Mouse (Mus musculus): ENCODE results near the gene Bmp10. TPM values are rescaled to one million over a fixed set of nuclear protein-coding genes. Genes with fewer than 3 reads are reported as not detected.

Bmp10 gene
- total and polyA plus RNA-seq, 3 experiments, result 51.0 to 60.1 (median 53.8) TPM

GRCm38 (mm10) chr6:87475223-87475622, 46.4 kb downstream of the Bmp10 start:
- no peak overlapping the region for H3K27ac ChIP-seq
- WGBS, result 94% methylated on average over 5 of the region's 5 CpGs
- H3K27me3 ChIP-seq (ENCODE audit: control insufficient read depth, insufficient read depth, low read length), result no peaks in the 10 kb centered on the region
- intact Hi-C loops (cut with DNase I), result no loop called here
- H3K79me2 ChIP-seq (replicated peaks; ENCODE audit: control insufficient read depth, insufficient read depth, low read length), result no peaks in the 10 kb centered on the region
- TF ChIP-seq CTCF (IDR thresholded peaks at IDR 0.05) (no peak), POLR2A (IDR thresholded peaks at IDR 0.05; ENCODE audit: insufficient read depth, low read depth, low read length) (no peak), EP300 (IDR thresholded peaks at IDR 0.05; ENCODE audit: insufficient read depth, low read depth, low read length) (no peak)
- H3K36me3 ChIP-seq (ENCODE audit: control insufficient read depth, insufficient read depth, low read length), result no peaks in the 10 kb centered on the region
- H3K4me1 ChIP-seq (ENCODE audit: control insufficient read depth, insufficient read depth, low read length), result no peaks in the 10 kb centered on the region
- H3K4me3 ChIP-seq, result no peak overlapping the region
- no peak for DNase-seq
- no peak overlapping the region for H3K9ac ChIP-seq (ENCODE audit: low read depth, low read length)

- WGBS, result 48% methylated on average over 4 of the region's 4 CpGs
- intact Hi-C loops (cut with DNase I), result no loop called here
- no peaks in the 10 kb centered on the region for H3K36me3 ChIP-seq (ENCODE audit: control insufficient read depth, insufficient read depth, low read length)
- H3K4me3 ChIP-seq, result no peak overlapping the region
- no peak for DNase-seq
- no peaks in the 10 kb centered on the region for H3K4me1 ChIP-seq (ENCODE audit: control insufficient read depth, insufficient read depth, low read length)
- H3K9ac ChIP-seq (ENCODE audit: low read depth, low read length), result no peak overlapping the region
- TF ChIP-seq EP300 (IDR thresholded peaks at IDR 0.05; ENCODE audit: insufficient read depth, low read depth, low read length) (no peak), POLR2A (IDR thresholded peaks at IDR 0.05; ENCODE audit: insufficient read depth, low read depth, low read length) (no peak), CTCF (IDR thresholded peaks at IDR 0.05) (no peak)
- no peaks in the 10 kb centered on the region for H3K79me2 ChIP-seq (replicated peaks; ENCODE audit: control insufficient read depth, insufficient read depth, low read length)
- H3K27me3 ChIP-seq (ENCODE audit: control insufficient read depth, insufficient read depth, low read length), result no peaks in the 10 kb centered on the region
- H3K27ac ChIP-seq, result no peak overlapping the region
Measured at GRCm38 (mm10) chr6:87478847-87479246, 50.1 kb downstream of the Bmp10 start.

- Histone ChIP-seq H3K4me3 (no peak overlapping the region), H3K27ac (no peak overlapping the region), H3K27me3 (ENCODE audit: control insufficient read depth, insufficient read depth, low read length) (no peaks in the 10 kb centered on the region), H3K36me3 (ENCODE audit: control insufficient read depth, insufficient read depth, low read length) (no peaks in the 10 kb centered on the region), H3K9ac (ENCODE audit: low read depth, low read length) (no peak overlapping the region), H3K79me2 (replicated peaks; ENCODE audit: control insufficient read depth, insufficient read depth, low read length) (no peaks in the 10 kb centered on the region), H3K4me1 (ENCODE audit: control insufficient read depth, insufficient read depth, low read length) (no peaks in the 10 kb centered on the region)
- TF ChIP-seq EP300 (IDR thresholded peaks at IDR 0.05; ENCODE audit: insufficient read depth, low read depth, low read length), result no peak
- TF ChIP-seq CTCF (IDR thresholded peaks at IDR 0.05), result no peak
- DNase-seq, result no peak
- intact Hi-C loops (cut with DNase I), result no loop called here
- WGBS, result 32% methylated on average over 5 of the region's 5 CpGs
Measured at GRCm38 (mm10) chr6:87479291-87479999, 50.7 kb downstream of the Bmp10 start.

- no peaks in the 10 kb centered on the region for H3K4me1 ChIP-seq (ENCODE audit: control insufficient read depth, insufficient read depth, low read length)
- H3K27me3 ChIP-seq (ENCODE audit: control insufficient read depth, insufficient read depth, low read length), result no peaks in the 10 kb centered on the region
- H3K79me2 ChIP-seq (replicated peaks; ENCODE audit: control insufficient read depth, insufficient read depth, low read length), result no peaks in the 10 kb centered on the region
- H3K4me3 ChIP-seq, result no peak overlapping the region
- no peak overlapping the region for H3K9ac ChIP-seq (ENCODE audit: low read depth, low read length)
- no peak for DNase-seq
- WGBS, result 82% methylated on average over 12 of the region's 12 CpGs
- H3K27ac ChIP-seq, result no peak overlapping the region
- H3K36me3 ChIP-seq (ENCODE audit: control insufficient read depth, insufficient read depth, low read length), result no peaks in the 10 kb centered on the region
- TF ChIP-seq POLR2A (IDR thresholded peaks at IDR 0.05; ENCODE audit: insufficient read depth, low read depth, low read length), result no peak
- intact Hi-C loops (cut with DNase I), result no loop called here
Measured at GRCm38 (mm10) chr6:87483224-87483899, 54.6 kb downstream of the Bmp10 start.

- TF ChIP-seq EP300 (IDR thresholded peaks at IDR 0.05; ENCODE audit: insufficient read depth, low read depth, low read length) (no peak), CTCF (IDR thresholded peaks at IDR 0.05) (no peak), POLR2A (IDR thresholded peaks at IDR 0.05; ENCODE audit: insufficient read depth, low read depth, low read length) (no peak)
- no peak overlapping the region for H3K27ac ChIP-seq
- 69% methylated on average over 3 of the region's 3 CpGs for WGBS
- no peak overlapping the region for H3K4me3 ChIP-seq
- intact Hi-C loops (cut with DNase I), result no loop called here
- no peaks in the 10 kb centered on the region for H3K79me2 ChIP-seq (replicated peaks; ENCODE audit: control insufficient read depth, insufficient read depth, low read length)
- no peaks in the 10 kb centered on the region for H3K27me3 ChIP-seq (ENCODE audit: control insufficient read depth, insufficient read depth, low read length)
- H3K9ac ChIP-seq (ENCODE audit: low read depth, low read length), result no peak overlapping the region
- DNase-seq, result no peak
- H3K36me3 ChIP-seq (ENCODE audit: control insufficient read depth, insufficient read depth, low read length), result no peaks in the 10 kb centered on the region
- H3K4me1 ChIP-seq (ENCODE audit: control insufficient read depth, insufficient read depth, low read length), result no peaks in the 10 kb centered on the region
Measured at GRCm38 (mm10) chr6:87483900-87484289, 55.1 kb downstream of the Bmp10 start.

GRCm38 (mm10) chr6:87484806-87485205, 56.0 kb downstream of the Bmp10 start:
- H3K4me1 ChIP-seq (ENCODE audit: control insufficient read depth, insufficient read depth, low read length), result no peaks in the 10 kb centered on the region
- H3K27me3 ChIP-seq (ENCODE audit: control insufficient read depth, insufficient read depth, low read length), result no peaks in the 10 kb centered on the region
- H3K36me3 ChIP-seq (ENCODE audit: control insufficient read depth, insufficient read depth, low read length), result no peaks in the 10 kb centered on the region
- 74% methylated on average over 5 of the region's 5 CpGs for WGBS
- DNase-seq, result no peak
- no peak overlapping the region for H3K4me3 ChIP-seq
- no peak overlapping the region for H3K9ac ChIP-seq (ENCODE audit: low read depth, low read length)
- intact Hi-C loops (cut with DNase I), result no loop called here
- no peak overlapping the region for H3K27ac ChIP-seq
- H3K79me2 ChIP-seq (replicated peaks; ENCODE audit: control insufficient read depth, insufficient read depth, low read length), result no peaks in the 10 kb centered on the region
- TF ChIP-seq POLR2A (IDR thresholded peaks at IDR 0.05; ENCODE audit: insufficient read depth, low read depth, low read length) (no peak), EP300 (IDR thresholded peaks at IDR 0.05; ENCODE audit: insufficient read depth, low read depth, low read length) (no peak), CTCF (IDR thresholded peaks at IDR 0.05) (no peak)

Other genes starting within 250 kb of the Bmp10 start
- 1 to 10 TPM; 6.5 to 8.5 TPM for gene Antxr1, start 93.2 kb upstream of the Bmp10 start, total RNA-seq (2021)
- gene Antxr1, start 93.2 kb upstream of the Bmp10 start, polyA plus RNA-seq (2012; rRNA removed), result 4.8 and 7.1 TPM in 2 replicates
- gene Gkn1, start 78.1 kb upstream of the Bmp10 start, total RNA-seq (2021), result not detected
- gene Gkn1, start 78.1 kb upstream of the Bmp10 start, polyA plus RNA-seq (2012; rRNA removed), result 0.12 TPM in 2 replicates
- gene Gkn2, start 55.6 kb upstream of the Bmp10 start, total RNA-seq (2021), result not detected
- not detected in 2 replicates for gene Gkn2, start 55.6 kb upstream of the Bmp10 start, polyA plus RNA-seq (2012; rRNA removed)
- gene Gkn3, start 40.1 kb upstream of the Bmp10 start, total RNA-seq (2021), result 1 to 10 TPM; 1.7 to 2.1 TPM
- 1.9 and 4.4 TPM in 2 replicates for gene Gkn3, start 40.1 kb upstream of the Bmp10 start, polyA plus RNA-seq (2012; rRNA removed)
- 1 to 10 TPM; 3.2 to 3.8 TPM for gene Arhgap25, start 104.3 kb downstream of the Bmp10 start, total RNA-seq (2021)
- gene Arhgap25, start 104.3 kb downstream of the Bmp10 start, polyA plus RNA-seq (2012; rRNA removed), result 1.8 and 1.9 TPM in 2 replicates
- under 1 TPM; 0.37 to 0.77 TPM for gene Prokr1, start 161.7 kb downstream of the Bmp10 start, total RNA-seq (2021)
- gene Prokr1, start 161.7 kb downstream of the Bmp10 start, polyA plus RNA-seq (2012; rRNA removed), result 0.23 and 0.97 TPM in 2 replicates
- 1 to 10 TPM; 2.1 to 2.6 TPM for gene Aplf, start 243.2 kb downstream of the Bmp10 start, total RNA-seq (2021)
- gene Aplf, start 243.2 kb downstream of the Bmp10 start, polyA plus RNA-seq (2012; rRNA removed), result 1.4 and 2.1 TPM in 2 replicates